Mouse (Mus musculus) midbrain, embryonic 10.5 days (tissue): ENCODE data around the gene Gm10382. TPM values are rescaled to one million over a fixed set of nuclear protein-coding genes. Genes with fewer than 3 reads are reported as not detected.

Experiments used
- DNase-seq: peaks from one replicate; pipeline ENCODE4 v3.0.0-alpha.2; 2017; ENCODE audit warnings: low spot score
- H3K27ac ChIP-seq: fragments of 300-500 bp; sonication (generic); replicated peaks from 2 replicates; pipeline ENCODE4 v1.5.1; 2016; ENCODE audit warnings: mild to moderate bottlenecking
- H3K27me3 ChIP-seq: fragments of 300-500 bp; sonication (generic); 2 replicates; pipeline ENCODE4 v1.6.1; 2016; ENCODE audit warnings: low read depth, mild to moderate bottlenecking; ENCODE audit not compliant: poor library complexity, severe bottlenecking
- H3K36me3 ChIP-seq: fragments of 300-500 bp; sonication (generic); 2 replicates; pipeline ENCODE4 v1.6.1; 2016; ENCODE audit warnings: mild to moderate bottlenecking, moderate library complexity
- H3K4me1 ChIP-seq: fragments of 300-500 bp; sonication (generic); 2 replicates; pipeline ENCODE4 v1.6.1; 2016
- H3K4me3 ChIP-seq: fragments of 300-500 bp; sonication (generic); 2 replicates; pipeline ENCODE4 v1.5.1; 2016; ENCODE audit warnings: mild to moderate bottlenecking, moderate library complexity
- H3K9me3 ChIP-seq: fragments of 300-500 bp; sonication (generic); replicated peaks from 2 replicates; pipeline ENCODE4 v1.6.1; 2016; ENCODE audit warnings: mild to moderate bottlenecking
- WGBS: fragments of 180-500 bp; shearing (Covaris S2); methylation state at CpG from one replicate; pipeline ENCODE4 v1.1.7; 2016; 5-methylcytosine and 5-hydroxymethylcytosine counted together
- polyA plus RNA-seq: library from polyadenylated mRNA; unstranded; fragments of >200 nt; fragmentation: Nextera tagmentation; extraction: Ambion mirVana; gene quantifications from 2 replicates; pipeline ENCODE4 v1.2.1, GENCODE M21; 2016

Gene Gm10382
- polyA plus RNA-seq, 1 experiment from 2014 or later, result 0.56 TPM

DNA sequence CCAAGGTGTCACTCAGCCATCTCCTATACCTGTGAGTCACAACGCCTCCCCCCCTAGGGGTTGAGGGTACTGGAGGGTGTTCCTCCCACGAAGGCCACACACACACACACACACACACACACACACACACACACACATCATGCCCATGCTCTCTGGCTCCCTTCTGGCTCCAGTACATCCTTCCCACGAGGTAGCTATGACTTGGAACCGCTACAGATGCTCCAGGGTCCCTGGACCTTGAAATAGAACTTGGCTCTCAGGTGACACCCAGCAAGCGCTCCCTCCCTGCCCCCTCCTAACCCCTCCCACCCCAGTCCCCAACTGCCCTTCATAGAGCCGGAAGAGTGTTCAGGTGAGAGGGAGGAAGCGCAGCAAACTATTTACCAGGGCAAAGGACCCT, 33.5 kb upstream of the Gm10382 start:
- peaks cover 13% of the 10 kb centered on the region for H3K4me1 ChIP-seq
- H3K27me3 ChIP-seq, result no peaks in the 10 kb centered on the region
- H3K36me3 ChIP-seq, result no peaks in the 10 kb centered on the region
- no peak for DNase-seq
- H3K4me3 ChIP-seq, result no peak overlapping the region
- H3K9me3 ChIP-seq, result no peaks in the 10 kb centered on the region; the same call in 1 of the 2 replicates
- whole genome bisulfite sequencing, result 62% methylated on average over 7 of the region's 7 CpGs
- no peak overlapping the region for H3K27ac ChIP-seq

DNA sequence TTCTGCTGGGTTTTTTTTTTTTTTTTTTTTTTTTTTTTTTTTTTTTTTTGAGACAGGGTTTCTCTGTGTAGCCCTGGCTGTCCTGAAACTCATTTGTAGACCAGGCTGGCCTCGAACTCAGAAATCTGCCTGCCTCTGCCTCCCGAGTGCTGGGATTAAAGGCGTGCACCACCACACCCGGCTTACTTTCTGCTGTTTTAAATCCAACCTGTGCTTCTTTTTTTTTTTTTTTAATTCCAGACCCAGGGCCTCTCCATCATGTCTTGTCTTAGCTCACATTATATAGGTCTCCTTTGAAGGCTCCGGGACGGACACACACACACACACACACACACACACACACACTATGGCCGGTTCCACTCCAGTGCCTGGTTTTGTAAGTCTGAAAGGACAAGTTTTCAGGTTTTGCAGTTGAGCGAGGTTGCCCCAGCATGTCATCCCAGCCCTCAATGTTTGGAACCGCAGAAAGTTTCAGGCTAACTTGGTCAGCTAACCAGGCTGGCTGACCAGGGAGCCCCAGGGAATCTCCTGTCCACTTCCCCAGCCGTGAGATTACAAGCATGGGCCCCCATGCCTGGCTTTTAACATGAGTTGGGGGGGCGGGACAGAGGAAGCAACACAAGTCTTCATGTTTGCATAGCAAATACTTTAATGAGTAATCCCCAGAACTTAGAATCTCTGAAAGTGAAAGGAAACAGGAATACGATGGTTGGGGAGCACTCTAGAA, 31.4 kb upstream of the Gm10382 start:
- Histone ChIP-seq H3K27ac (0 out of 2 replicates have a peak overlapping the region, but pooled peaks have one; percentile 13), H3K4me1 (peaks cover 13% of the 10 kb centered on the region), H3K36me3 (no peaks in the 10 kb centered on the region), H3K9me3 (no peaks in the 10 kb centered on the region; the same call in 1 of the 2 replicates), H3K4me3 (no peak overlapping the region), H3K27me3 (no peaks in the 10 kb centered on the region)
- 80% methylated on average over 12 of the region's 12 CpGs for WGBS
- no peak for DNase-seq

- Histone ChIP-seq H3K27ac (0 out of 2 replicates have a peak overlapping the region, but pooled peaks have one; percentile 13), H3K36me3 (no peaks in the 10 kb centered on the region), H3K9me3 (no peaks in the 10 kb centered on the region), H3K4me1 (peaks cover 13% of the 10 kb centered on the region), H3K27me3 (no peaks in the 10 kb centered on the region), H3K4me3 (no peak overlapping the region)
- DNase-seq, result no peak
- WGBS, result 81% methylated on average over 5 of the region's 5 CpGs
Measured at GRCm38 (mm10) chr5:125358270-125358608, 30.9 kb upstream of the Gm10382 start.

- DNase-seq, result no peak
- Histone ChIP-seq H3K9me3 (no peaks in the 10 kb centered on the region), H3K27me3 (no peaks in the 10 kb centered on the region), H3K4me3 (no peak overlapping the region), H3K4me1 (peaks cover 8% of the 10 kb centered on the region), H3K36me3 (no peaks in the 10 kb centered on the region), H3K27ac (no peak overlapping the region)
- 54% methylated on average over 9 of the region's 9 CpGs for WGBS
Measured at GRCm38 (mm10) chr5:125360566-125360965, 28.6 kb upstream of the Gm10382 start.

GRCm38 (mm10) chr5:125360981-125361510, 28.1 kb upstream of the Gm10382 start:
- Histone ChIP-seq H3K36me3 (no peaks in the 10 kb centered on the region), H3K9me3 (no peaks in the 10 kb centered on the region), H3K27ac (no peak overlapping the region), H3K4me3 (no peak overlapping the region), H3K27me3 (no peaks in the 10 kb centered on the region), H3K4me1 (peaks cover 8% of the 10 kb centered on the region)
- no peak for DNase-seq
- 71% methylated on average over 16 of the region's 16 CpGs for WGBS

GRCm38 (mm10) chr5:125363894-125364293, 25.2 kb upstream of the Gm10382 start:
- no peak overlapping the region for H3K4me3 ChIP-seq
- WGBS, result 90% methylated on average over 7 of the region's 7 CpGs
- H3K27ac ChIP-seq, result no peak overlapping the region
- no peaks in the 10 kb centered on the region for H3K36me3 ChIP-seq
- peaks cover 8% of the 10 kb centered on the region for H3K4me1 ChIP-seq
- no peaks in the 10 kb centered on the region for H3K9me3 ChIP-seq
- no peak for DNase-seq
- H3K27me3 ChIP-seq, result no peaks in the 10 kb centered on the region

GRCm38 (mm10) chr5:125364851-125365429, 24.2 kb upstream of the Gm10382 start:
- no peak overlapping the region for H3K27ac ChIP-seq
- H3K4me1 ChIP-seq, result peaks cover 8% of the 10 kb centered on the region
- no peaks in the 10 kb centered on the region for H3K9me3 ChIP-seq
- no peak overlapping the region for H3K4me3 ChIP-seq
- DNase-seq, result no peak
- no peaks in the 10 kb centered on the region for H3K27me3 ChIP-seq
- no peaks in the 10 kb centered on the region for H3K36me3 ChIP-seq
- WGBS, result 77% methylated on average over 4 of the region's 4 CpGs

DNA sequence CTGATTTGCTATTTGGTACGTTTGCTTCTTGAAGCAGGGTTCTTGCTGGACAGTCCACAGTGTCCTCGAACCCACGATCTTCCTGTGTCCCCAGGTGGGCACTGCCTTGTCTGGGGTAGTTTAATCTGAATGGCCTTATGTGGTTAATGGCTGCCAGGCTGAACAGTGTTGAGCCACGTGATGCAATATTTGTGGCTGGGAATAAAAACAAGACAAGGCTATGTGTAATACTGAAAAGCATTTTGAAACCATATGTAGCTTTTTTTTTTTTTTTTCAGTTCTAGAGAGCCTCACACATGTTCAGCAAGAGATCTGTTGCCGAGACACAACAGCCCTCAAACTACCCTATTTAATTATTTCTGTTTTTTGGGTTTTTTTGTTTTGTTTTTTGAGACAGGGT, 21.0 kb upstream of the Gm10382 start:
- 76% methylated on average over 5 of the region's 5 CpGs for WGBS
- H3K27me3 ChIP-seq, result no peaks in the 10 kb centered on the region
- no peak overlapping the region for H3K4me3 ChIP-seq
- H3K4me1 ChIP-seq, result no peaks in the 10 kb centered on the region
- DNase-seq, result no peak
- no peaks in the 10 kb centered on the region for H3K9me3 ChIP-seq
- H3K27ac ChIP-seq, result no peak overlapping the region
- H3K36me3 ChIP-seq, result no peaks in the 10 kb centered on the region

DNA sequence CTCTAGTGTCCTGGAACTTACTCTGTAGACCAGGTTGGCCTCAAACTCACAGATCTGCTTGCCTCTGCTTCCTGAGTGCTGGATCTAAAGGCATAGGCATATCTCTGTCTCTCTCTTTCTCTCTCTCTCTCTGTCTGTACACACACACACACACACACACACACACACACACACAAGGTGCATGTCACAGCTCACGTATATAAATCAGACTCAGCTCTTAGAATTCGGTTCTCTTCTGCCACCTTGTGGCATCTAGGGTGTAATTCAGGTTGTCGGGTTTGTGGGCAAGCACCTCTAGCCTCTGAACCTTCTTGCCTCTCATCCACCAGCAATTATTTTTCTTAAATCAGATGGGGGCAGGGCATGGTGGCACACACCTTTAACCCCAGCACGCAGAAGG, 20.6 kb upstream of the Gm10382 start:
- no peaks in the 10 kb centered on the region for H3K27me3 ChIP-seq
- H3K27ac ChIP-seq, result no peak overlapping the region
- H3K9me3 ChIP-seq, result no peaks in the 10 kb centered on the region
- no peaks in the 10 kb centered on the region for H3K36me3 ChIP-seq
- 1% methylated on average over 4 of the region's 4 CpGs for WGBS
- peak; percentile 58 for DNase-seq
- no peak overlapping the region for H3K4me3 ChIP-seq
- no peaks in the 10 kb centered on the region for H3K4me1 ChIP-seq

DNA sequence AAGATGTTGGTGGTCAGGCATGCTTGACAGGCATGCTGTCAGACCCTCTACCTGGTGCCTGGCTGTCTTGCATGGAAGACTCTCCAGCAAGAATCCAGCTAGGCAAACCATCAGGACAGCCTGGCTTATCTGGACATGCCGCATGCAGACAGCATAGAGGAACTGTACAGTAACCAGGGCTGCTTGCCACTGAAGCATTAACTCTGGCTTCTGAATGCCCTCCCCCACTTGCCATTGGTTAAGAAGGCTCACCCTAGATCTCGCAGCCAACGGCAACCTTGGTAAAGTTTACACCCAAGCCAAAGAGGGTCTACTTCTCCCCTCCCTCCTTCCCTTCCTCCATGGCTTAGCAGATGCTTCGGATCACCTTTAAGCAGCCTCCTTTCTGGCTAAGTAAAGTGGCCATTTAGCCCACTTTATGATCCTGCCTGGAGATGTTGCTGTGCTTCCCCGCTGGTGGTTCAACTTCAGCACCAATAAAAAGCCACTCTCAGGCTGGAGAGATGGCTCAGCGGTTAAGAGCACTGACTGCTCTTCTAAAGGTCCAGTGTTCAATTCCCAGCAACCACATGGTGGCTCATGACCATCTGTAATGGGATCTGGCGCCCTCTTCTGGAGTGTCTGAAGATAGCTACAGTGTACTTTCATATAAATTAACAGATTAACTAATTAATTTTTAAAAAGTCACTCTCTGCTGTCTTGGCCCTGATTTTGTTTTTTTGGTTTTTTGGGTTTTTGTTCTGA, 18.0 kb upstream of the Gm10382 start:
- Histone ChIP-seq H3K36me3 (no peaks in the 10 kb centered on the region), H3K27me3 (no peaks in the 10 kb centered on the region), H3K4me3 (no peak overlapping the region), H3K9me3 (no peaks in the 10 kb centered on the region), H3K4me1 (no peaks in the 10 kb centered on the region), H3K27ac (no peak overlapping the region)
- no peak for DNase-seq
- WGBS, result 73% methylated on average over 7 of the region's 7 CpGs

DNA sequence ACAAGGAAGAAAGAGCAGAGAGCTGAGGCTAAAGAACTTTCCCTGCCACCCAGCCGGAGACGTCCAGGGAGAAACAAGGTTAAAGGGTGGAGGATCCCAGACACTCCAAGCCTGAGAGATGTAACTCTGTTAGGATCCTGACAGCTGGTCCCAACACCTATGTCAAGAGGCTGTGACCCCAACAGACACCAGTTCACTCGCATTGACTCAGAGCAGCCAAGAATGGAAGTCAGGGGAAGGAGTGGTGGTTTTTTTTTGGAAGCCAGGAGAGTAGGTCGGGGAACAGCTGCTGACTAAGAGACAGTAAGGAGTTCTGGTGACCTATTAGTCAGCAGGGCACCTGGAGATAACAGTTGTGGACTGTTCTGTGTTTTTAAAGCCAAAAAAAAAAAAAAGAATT, 17.1 kb upstream of the Gm10382 start:
- H3K4me1 ChIP-seq, result no peaks in the 10 kb centered on the region
- 89% methylated on average over 4 of the region's 4 CpGs for WGBS

GRCm38 (mm10) chr5:125375871-125376270, 13.3 kb upstream of the Gm10382 start:
- Histone ChIP-seq H3K36me3 (no peaks in the 10 kb centered on the region), H3K9me3 (no peaks in the 10 kb centered on the region), H3K27ac (no peak overlapping the region), H3K27me3 (no peaks in the 10 kb centered on the region), H3K4me1 (peaks cover 13% of the 10 kb centered on the region), H3K4me3 (no peak overlapping the region)
- WGBS, result 88% methylated on average over 2 of the region's 2 CpGs
- no peak for DNase-seq

More for the DNA sequence above, 17.1 kb upstream of the Gm10382 start:
- no peak for DNase-seq
- no peak overlapping the region for H3K27ac ChIP-seq
- no peak overlapping the region for H3K4me3 ChIP-seq
- H3K27me3 ChIP-seq, result no peaks in the 10 kb centered on the region
- H3K9me3 ChIP-seq, result no peaks in the 10 kb centered on the region
- H3K36me3 ChIP-seq, result no peaks in the 10 kb centered on the region

DNA sequence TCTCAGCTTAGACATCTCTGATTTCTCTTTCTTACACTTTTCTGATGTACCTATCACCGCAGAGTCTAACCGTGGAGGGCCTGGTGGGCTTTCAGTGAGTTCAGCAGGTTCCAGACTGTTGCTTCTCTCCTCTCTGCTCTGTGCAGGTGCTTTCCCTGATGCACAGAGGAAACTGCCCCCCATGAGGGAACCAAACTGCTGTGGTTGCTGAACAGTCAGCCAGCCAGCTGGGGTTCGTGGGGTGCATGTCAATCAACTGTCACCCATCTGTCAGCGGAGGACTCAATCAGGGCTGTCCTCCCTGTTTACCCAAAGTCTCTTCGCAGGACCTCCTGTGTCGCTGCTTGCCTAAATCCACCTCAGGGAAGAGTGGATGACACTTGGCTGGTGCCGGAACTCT, 11.9 kb upstream of the Gm10382 start:
- peaks cover 13% of the 10 kb centered on the region for H3K4me1 ChIP-seq
- H3K27ac ChIP-seq, result no peak overlapping the region
- H3K27me3 ChIP-seq, result no peaks in the 10 kb centered on the region
- no peaks in the 10 kb centered on the region for H3K9me3 ChIP-seq
- H3K4me3 ChIP-seq, result no peak overlapping the region
- no peak for DNase-seq
- WGBS, result 61% methylated on average over 7 of the region's 7 CpGs
- no peaks in the 10 kb centered on the region for H3K36me3 ChIP-seq
